Mouse (Mus musculus): Measurements from ENCODE around the gene Idnk. TPM values are rescaled to one million over a fixed set of nuclear protein-coding genes. Genes with fewer than 3 reads are reported as not detected.

Gene Idnk
- polyA plus RNA-seq, 1 experiment from 2014 or later = 38.9 TPM

DNA sequence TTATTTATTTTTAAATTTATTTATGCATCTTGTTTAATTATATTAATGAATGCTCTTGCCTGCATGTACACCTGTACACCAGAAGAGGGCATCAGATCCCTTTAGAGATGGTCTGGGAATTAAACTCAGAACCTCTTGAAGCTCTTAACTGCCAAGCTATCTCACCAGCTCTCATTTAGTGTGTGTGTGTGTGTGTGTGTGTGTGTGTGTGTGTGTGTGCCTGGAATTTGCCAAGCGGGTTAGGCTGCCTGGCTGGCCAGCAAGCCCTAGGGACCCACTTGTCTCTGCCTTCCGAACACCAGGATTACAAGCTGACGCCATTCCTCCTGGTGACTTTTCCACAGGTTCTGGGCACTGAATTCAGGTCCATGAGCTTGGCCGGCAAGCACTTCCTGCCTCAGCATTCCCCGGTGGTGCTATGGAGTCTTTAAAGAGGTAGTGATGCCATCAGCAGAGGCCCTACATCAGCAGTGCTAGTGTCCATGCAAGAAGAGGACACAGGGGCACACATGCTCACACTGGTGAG, 8.4 kb upstream of the Idnk start:
- Histone ChIP-seq H3K9ac (no peak overlapping the region), H3K27ac (no peak overlapping the region), H3K9me3 (peaks cover 5% of the 10 kb centered on the region; the same call in 1 of the 2 replicates), H3K36me3 (no peaks in the 10 kb centered on the region), H3K27me3 (no peaks in the 10 kb centered on the region), H3K4me1 (peaks cover 10% of the 10 kb centered on the region; the same call in 1 of the 2 replicates), H3K4me3 (peak overlapping the region; percentile 44), H3K4me2 (replicated peaks) (peak overlapping the region; percentile 69)
- no peak for ATAC-seq (ENCODE audit: low FRiP score, low read depth)
- 37% methylated on average over 5 of the region's 5 CpGs for WGBS

DNA sequence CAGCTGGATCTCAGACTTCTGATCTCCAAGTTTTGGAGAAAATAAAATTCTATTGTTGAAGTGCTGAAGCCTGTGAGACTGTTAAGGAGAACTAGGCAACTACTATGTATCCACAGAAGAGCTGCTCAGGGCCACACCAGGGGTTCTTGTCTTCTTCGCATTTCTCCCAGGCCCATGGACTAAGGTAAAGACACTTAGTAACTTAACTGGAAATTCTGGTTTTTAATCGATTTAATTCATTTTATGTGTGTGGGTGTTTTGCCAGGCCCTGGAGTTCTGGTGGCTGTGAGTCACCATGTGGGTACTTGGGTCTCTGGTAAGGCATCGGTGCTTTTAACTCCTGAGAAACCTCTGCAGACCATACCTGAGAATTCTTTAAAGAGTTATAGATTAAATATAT, 7.8 kb upstream of the Idnk start:
- Histone ChIP-seq H3K27me3 (no peaks in the 10 kb centered on the region), H3K4me2 (replicated peaks) (no peak overlapping the region), H3K9ac (no peak overlapping the region), H3K4me1 (peaks cover 10% of the 10 kb centered on the region; the same call in 1 of the 2 replicates), H3K9me3 (peaks cover 5% of the 10 kb centered on the region; the same call in 1 of the 2 replicates), H3K27ac (no peak overlapping the region), H3K4me3 (no peak overlapping the region), H3K36me3 (no peaks in the 10 kb centered on the region)
- WGBS = 81% methylated on average over 3 of the region's 3 CpGs
- no peak for ATAC-seq (ENCODE audit: low FRiP score, low read depth)

DNA sequence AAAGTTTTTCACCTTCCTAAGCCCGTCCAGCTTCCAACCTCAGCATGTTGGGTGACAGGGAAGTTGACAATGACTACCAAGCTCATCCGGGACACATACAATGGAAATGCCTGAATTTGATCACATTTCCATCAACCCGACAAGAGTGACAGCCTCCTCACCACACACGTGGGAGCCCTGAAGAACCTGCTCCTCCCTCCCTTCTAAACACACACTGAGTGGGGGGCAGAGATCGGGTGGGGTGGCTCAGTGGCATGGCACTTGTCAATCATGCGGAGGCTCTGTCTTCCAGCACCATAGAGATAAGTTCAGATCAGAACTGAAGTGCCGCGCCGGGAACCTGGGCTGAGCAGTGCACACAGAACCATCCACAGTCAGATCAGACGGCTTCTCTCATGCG, 7.0 kb upstream of the Idnk start:
- Histone ChIP-seq H3K4me1 (peaks cover 10% of the 10 kb centered on the region; the same call in 1 of the 2 replicates), H3K9ac (no peak overlapping the region)
- WGBS = 81% methylated on average over 11 of the region's 11 CpGs

DNA sequence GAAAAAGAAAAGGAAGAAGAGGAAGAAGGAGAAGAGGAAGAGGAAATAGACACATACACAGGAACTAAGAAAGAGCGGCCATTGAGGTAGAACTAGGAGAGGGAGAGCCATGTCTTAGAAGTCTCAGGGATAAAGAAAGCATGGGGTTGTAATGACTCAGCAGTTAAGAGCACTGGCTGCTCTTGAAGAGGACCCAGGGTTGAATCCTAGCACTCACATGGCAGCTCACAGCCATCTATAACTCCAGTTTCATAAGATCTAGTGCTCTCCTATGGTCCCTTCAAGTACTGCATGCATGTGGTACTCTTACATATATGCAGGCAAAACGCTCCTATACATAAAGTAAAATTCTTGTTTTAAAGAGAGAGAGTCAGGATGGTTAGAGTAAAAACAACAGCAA, 1.4 kb upstream of the Idnk start:
- 84% methylated on average over 2 of the region's 2 CpGs for WGBS
- no peak for ATAC-seq (ENCODE audit: low FRiP score, low read depth)

More for the DNA sequence above, 7.0 kb upstream of the Idnk start:
- no peaks in the 10 kb centered on the region for H3K36me3 ChIP-seq
- no peaks in the 10 kb centered on the region for H3K27me3 ChIP-seq
- no peak for ATAC-seq (ENCODE audit: low FRiP score, low read depth)
- no peak overlapping the region for H3K4me2 ChIP-seq (replicated peaks)
- no peak overlapping the region for H3K4me3 ChIP-seq
- no peak overlapping the region for H3K27ac ChIP-seq
- peaks cover 7% of the 10 kb centered on the region; the same call in 1 of the 2 replicates for H3K9me3 ChIP-seq

DNA sequence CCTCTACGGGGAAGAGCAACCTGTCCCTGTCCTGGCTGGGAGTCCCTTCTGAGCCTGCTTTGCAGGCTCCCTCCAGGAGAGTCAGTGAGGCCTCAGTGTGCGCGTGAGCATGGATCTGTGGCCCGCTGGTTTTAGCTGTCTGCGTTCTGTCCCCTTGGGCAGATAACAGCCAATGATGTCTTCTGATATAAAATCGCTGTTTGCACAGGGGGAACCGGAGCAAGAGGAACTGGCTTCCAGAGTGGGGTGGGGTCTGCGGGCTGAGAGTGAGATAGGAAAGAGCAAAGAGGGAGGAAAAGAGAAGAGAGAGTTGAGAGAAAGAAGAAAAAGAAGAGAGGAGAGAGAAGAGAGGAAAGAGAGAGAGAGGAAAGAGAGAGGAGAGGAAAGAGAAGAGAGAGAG, 413 bp upstream of the Idnk start:
- no peak for ATAC-seq (ENCODE audit: low FRiP score, low read depth)
- 32% methylated on average over 8 of the region's 8 CpGs for WGBS
- 0 out of 2 replicates have a peak, but pooled peaks cover 3% of the 10 kb centered on the region for H3K27me3 ChIP-seq
- H3K9ac ChIP-seq = peak overlapping the region; percentile 84
- peak overlapping the region; percentile 84 for H3K4me3 ChIP-seq
- no peak overlapping the region for H3K27ac ChIP-seq
- peak overlapping the region; percentile 98 for H3K4me2 ChIP-seq (replicated peaks)
- peaks cover 7% of the 10 kb centered on the region for H3K4me1 ChIP-seq
- H3K9me3 ChIP-seq = peaks cover 20% of the 10 kb centered on the region
- H3K36me3 ChIP-seq = peaks cover 22% of the 10 kb centered on the region

More for the DNA sequence above, 1.4 kb upstream of the Idnk start:
- Histone ChIP-seq H3K27ac (no peak overlapping the region), H3K36me3 (peaks cover 15% of the 10 kb centered on the region), H3K27me3 (0 out of 2 replicates have a peak, but pooled peaks cover 3% of the 10 kb centered on the region), H3K4me2 (replicated peaks) (no peak overlapping the region), H3K9me3 (peaks cover 13% of the 10 kb centered on the region), H3K4me3 (no peak overlapping the region), H3K4me1 (peaks cover 7% of the 10 kb centered on the region), H3K9ac (no peak overlapping the region)

DNA sequence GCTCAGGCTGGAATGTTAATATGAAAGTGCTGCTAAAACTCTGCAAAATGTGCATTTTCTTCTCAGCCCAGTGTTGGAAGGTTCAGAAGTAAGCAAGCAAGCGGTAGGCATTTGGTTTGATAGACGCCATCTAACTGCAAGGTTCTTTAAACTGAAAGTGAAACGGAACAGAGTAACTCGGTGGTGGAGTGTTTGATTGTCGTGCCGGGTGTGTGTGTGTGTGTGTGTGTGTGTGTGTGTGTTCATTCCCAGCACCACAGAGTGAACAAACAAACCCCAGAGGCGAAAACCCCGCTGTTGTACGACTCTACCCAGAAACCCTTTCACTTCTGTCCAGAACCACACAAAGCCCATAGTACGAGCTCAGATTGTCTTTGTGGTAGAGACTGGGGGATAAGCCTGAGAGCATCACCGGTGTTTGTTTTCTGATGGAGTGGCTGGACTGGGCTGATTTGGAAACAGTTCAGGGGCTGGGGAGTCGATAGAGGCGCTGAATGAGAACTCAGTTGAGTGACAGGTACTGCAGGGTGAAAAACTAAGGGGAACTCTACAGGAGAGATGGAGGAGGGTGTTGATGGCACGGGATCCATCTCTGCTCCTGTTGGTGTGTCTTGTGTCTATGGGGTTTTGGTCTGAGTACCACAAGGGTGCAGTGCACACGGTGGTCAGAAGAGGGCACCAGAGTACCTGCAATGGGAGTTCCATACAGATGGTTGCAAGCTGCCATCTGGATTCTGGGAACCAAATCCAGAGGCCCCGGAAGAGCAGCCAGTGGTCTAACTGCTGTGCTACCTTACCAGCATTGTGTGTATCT, 857 bp downstream of the Idnk start:
- WGBS = 13% methylated on average over 16 of the region's 16 CpGs

DNA sequence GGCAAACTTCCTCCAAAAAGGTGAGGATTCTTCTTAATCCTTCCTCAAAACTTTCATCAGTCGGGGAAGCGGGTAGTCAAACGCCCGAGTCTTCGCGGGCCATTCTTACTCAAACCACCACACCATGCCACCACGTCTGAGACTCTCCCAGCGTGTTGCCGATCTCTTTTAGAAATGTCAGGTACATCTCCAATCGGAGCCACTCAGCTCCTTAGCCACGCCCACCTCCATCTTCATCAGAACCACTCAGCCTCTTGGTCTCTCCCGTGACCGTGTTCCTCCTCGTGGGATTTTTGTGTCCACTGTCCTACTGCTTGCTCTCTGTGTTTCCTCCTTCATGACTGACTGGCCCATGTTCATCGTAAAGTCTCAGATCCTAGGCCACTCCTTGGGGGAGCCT, 3.3 kb downstream of the Idnk start:
- H3K4me2 ChIP-seq (replicated peaks) = no peak overlapping the region

More for the DNA sequence above, 857 bp downstream of the Idnk start:
- Histone ChIP-seq H3K4me3 (peak overlapping the region; percentile 84), H3K27ac (peak overlapping the region; percentile 63; the same call in 1 of the 2 replicates), H3K9me3 (peaks cover 21% of the 10 kb centered on the region), H3K4me1 (peaks cover 7% of the 10 kb centered on the region), H3K36me3 (peaks cover 31% of the 10 kb centered on the region), H3K27me3 (0 out of 2 replicates have a peak, but pooled peaks cover 3% of the 10 kb centered on the region), H3K4me2 (replicated peaks) (peak overlapping the region; percentile 98), H3K9ac (peak overlapping the region; percentile 84)
- peak; percentile 21; the same call in 1 of the 2 replicates for ATAC-seq (ENCODE audit: low FRiP score, low read depth)

DNA sequence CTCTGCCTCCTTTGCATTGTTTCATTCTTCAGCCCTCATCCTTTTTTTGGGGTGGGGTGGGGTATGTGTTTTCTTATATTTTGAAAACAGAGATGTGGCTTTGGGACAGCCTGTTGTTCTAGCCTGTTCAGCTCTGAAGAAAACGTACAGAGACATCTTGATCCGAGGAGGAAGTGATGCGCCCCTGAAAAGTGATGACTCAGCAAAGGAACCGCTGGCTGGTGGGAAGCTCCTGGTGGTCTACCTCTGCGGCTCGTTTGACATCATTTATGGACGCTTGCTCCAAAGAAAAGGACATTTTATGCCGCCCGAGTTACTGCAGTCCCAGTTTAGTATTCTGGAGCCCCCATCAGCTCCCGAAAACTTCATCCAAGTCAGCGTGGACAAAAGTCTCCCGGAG, 5.9 kb downstream of the Idnk start:
- H3K4me3 ChIP-seq = no peak overlapping the region
- H3K27me3 ChIP-seq = no peaks in the 10 kb centered on the region
- H3K36me3 ChIP-seq = peaks cover 47% of the 10 kb centered on the region
- ATAC-seq (ENCODE audit: low FRiP score, low read depth) = no peak
- WGBS = 92% methylated on average over 12 of the region's 12 CpGs
- peaks cover 26% of the 10 kb centered on the region for H3K9me3 ChIP-seq
- no peak overlapping the region for H3K9ac ChIP-seq
- H3K4me2 ChIP-seq (replicated peaks) = no peak overlapping the region
- no peaks in the 10 kb centered on the region for H3K4me1 ChIP-seq
- H3K27ac ChIP-seq = no peak overlapping the region

More for the DNA sequence above, 3.3 kb downstream of the Idnk start:
- Histone ChIP-seq H3K4me3 (no peak overlapping the region), H3K9me3 (peaks cover 26% of the 10 kb centered on the region), H3K27ac (no peak overlapping the region), H3K4me1 (peaks cover 7% of the 10 kb centered on the region), H3K27me3 (0 out of 2 replicates have a peak, but pooled peaks cover 3% of the 10 kb centered on the region), H3K36me3 (peaks cover 43% of the 10 kb centered on the region), H3K9ac (no peak overlapping the region)
- 97% methylated on average over 15 of the region's 15 CpGs for WGBS
- ATAC-seq (ENCODE audit: low FRiP score, low read depth) = no peak

DNA sequence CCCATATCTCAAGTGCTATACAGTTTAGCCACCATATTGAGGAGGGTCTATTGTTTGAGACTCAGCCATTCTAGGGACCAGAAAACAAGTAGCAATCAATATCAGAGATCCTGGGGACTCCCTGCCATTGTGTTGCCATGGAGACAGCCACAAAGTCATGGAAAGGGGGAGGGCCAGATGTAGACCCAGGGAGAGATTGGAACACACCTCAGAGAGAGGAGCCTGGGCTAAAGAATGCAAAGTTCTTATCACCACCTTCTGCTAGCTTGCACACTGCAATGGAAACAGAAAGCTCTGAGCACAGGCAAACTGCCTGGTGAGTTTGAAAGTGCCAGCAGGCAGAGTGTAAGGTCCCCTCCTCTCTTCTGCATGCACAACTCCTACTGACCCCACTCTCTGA, 10.7 kb downstream of the Idnk start:
- ATAC-seq (ENCODE audit: low FRiP score, low read depth) = no peak

DNA sequence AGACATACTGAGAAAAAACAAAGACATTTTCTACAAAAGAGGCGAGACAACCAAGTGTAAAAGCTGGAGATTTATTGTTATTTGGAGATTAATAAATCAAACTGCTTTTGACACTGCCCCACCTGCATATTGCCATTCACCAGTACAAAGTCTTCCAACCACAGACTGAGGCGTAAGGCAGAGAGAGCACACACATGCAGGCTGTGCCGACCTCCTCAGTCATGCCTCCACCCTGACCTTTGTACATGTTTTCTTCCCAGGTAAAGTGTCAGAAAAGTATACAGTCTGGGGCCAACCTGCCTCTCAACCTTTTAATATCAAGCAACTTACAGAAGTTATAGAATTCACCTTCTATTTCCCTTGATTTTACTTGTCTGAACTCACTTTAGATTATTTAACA, 18.7 kb downstream of the Idnk start:
- H3K36me3 ChIP-seq = peaks cover 81% of the 10 kb centered on the region
- H3K4me3 ChIP-seq = no peak overlapping the region

More for the DNA sequence above, 10.7 kb downstream of the Idnk start:
- 0 out of 2 replicates have a peak, but pooled peaks cover 8% of the 10 kb centered on the region for H3K9me3 ChIP-seq
- H3K9ac ChIP-seq = no peak overlapping the region
- H3K4me3 ChIP-seq = no peak overlapping the region
- H3K36me3 ChIP-seq = peaks cover 51% of the 10 kb centered on the region
- H3K4me2 ChIP-seq (replicated peaks) = no peak overlapping the region
- H3K27ac ChIP-seq = no peak overlapping the region
- H3K4me1 ChIP-seq = no peaks in the 10 kb centered on the region
- no peaks in the 10 kb centered on the region for H3K27me3 ChIP-seq

DNA sequence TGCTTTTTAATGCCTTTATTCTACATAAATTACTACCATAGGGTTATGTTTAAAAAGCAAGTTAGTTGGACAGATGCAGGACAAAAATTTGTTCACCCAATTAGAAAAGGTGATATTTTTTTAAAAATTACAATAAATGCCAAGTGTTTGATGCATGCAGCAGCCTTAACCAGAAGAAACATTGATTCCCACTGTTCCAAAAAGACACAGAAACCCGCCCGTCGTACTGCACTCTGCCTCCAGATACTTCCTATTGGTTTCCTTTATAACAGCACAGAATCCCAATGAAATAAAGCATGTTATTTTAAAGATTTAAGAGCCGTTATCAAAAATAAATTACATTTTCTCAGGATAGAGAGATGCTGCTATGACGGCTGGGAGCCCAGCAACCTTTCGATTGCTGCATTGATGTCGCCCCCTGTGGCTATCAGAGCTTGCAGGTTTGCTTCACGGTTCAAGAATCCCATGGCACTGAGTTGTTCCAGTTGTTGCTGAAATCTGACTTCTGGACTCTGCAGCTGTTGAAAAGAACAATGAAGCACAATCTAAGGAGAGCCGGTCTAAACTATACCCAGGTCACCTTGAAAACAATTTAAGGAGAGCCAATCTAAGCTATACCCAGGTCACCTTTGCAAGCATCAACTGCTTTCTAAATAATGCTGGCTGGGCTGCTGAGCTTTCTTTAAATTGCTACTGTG, 20.2 kb downstream of the Idnk start:
- H3K4me3 ChIP-seq = no peak overlapping the region
- WGBS = 89% methylated on average over 9 of the region's 9 CpGs
- no peaks in the 10 kb centered on the region for H3K4me1 ChIP-seq
- H3K9me3 ChIP-seq = no peaks in the 10 kb centered on the region
- no peak for ATAC-seq (ENCODE audit: low FRiP score, low read depth)
- no peak overlapping the region for H3K27ac ChIP-seq
- H3K9ac ChIP-seq = no peak overlapping the region
- H3K27me3 ChIP-seq = no peaks in the 10 kb centered on the region
- H3K4me2 ChIP-seq (replicated peaks) = no peak overlapping the region
- H3K36me3 ChIP-seq = peaks cover 83% of the 10 kb centered on the region

More for the DNA sequence above, 18.7 kb downstream of the Idnk start:
- no peak overlapping the region for H3K9ac ChIP-seq
- no peaks in the 10 kb centered on the region for H3K4me1 ChIP-seq
- 85% methylated on average over 3 of the region's 3 CpGs for WGBS
- no peaks in the 10 kb centered on the region for H3K27me3 ChIP-seq
- H3K27ac ChIP-seq = no peak overlapping the region
- H3K9me3 ChIP-seq = no peaks in the 10 kb centered on the region
- ATAC-seq (ENCODE audit: low FRiP score, low read depth) = no peak
- no peak overlapping the region for H3K4me2 ChIP-seq (replicated peaks)
